Mouse (Mus musculus): ENCODE results near the gene Tbcd. TPM values are rescaled to one million over a fixed set of nuclear protein-coding genes. Genes with fewer than 3 reads are reported as not detected.
A peak's percentile ranks its signal among the peaks of the same experiment; 100 is the strongest.

The Tbcd gene
- polyA plus RNA-seq, 1 experiment from 2014 or later = 21.2 TPM

GRCm38 (mm10) chr11:121548996-121549842, 97.5 kb downstream of the Tbcd start:
- H3K9ac ChIP-seq (replicated peaks) = no peak overlapping the region
- peak overlapping the region; percentile 79 for H3K27ac ChIP-seq (ENCODE audit: low read depth)
- DNase-seq (peak; percentile 21), ATAC-seq (peak; percentile 75)
- no peak overlapping the region for H3K4me3 ChIP-seq (ENCODE audit: low read depth, low read length)
- peak overlapping the region; percentile 46; the same call in 1 of the 2 replicates for H3K4me2 ChIP-seq (ENCODE audit: low read depth, low read length)
- TF ChIP-seq CTCF (IDR thresholded peaks at IDR 0.05; ENCODE audit: low read depth) (no peak), EP300 (IDR thresholded peaks at IDR 0.05; ENCODE audit: low read depth) (peak; percentile 79)
- no peaks in the 10 kb centered on the region for H3K36me3 ChIP-seq (replicated peaks; ENCODE audit: insufficient read depth, low read length)
- WGBS (ENCODE audit: insufficient replicate concordance) = 51% methylated on average over 12 of the region's 12 CpGs
- no peaks in the 10 kb centered on the region for H3K27me3 ChIP-seq (ENCODE audit: insufficient read depth, low read length)
- no peaks in the 10 kb centered on the region for H3K9me3 ChIP-seq (ENCODE audit: low read length)
- peaks cover 58% of the 10 kb centered on the region for H3K4me1 ChIP-seq (ENCODE audit: insufficient read depth)

DNA sequence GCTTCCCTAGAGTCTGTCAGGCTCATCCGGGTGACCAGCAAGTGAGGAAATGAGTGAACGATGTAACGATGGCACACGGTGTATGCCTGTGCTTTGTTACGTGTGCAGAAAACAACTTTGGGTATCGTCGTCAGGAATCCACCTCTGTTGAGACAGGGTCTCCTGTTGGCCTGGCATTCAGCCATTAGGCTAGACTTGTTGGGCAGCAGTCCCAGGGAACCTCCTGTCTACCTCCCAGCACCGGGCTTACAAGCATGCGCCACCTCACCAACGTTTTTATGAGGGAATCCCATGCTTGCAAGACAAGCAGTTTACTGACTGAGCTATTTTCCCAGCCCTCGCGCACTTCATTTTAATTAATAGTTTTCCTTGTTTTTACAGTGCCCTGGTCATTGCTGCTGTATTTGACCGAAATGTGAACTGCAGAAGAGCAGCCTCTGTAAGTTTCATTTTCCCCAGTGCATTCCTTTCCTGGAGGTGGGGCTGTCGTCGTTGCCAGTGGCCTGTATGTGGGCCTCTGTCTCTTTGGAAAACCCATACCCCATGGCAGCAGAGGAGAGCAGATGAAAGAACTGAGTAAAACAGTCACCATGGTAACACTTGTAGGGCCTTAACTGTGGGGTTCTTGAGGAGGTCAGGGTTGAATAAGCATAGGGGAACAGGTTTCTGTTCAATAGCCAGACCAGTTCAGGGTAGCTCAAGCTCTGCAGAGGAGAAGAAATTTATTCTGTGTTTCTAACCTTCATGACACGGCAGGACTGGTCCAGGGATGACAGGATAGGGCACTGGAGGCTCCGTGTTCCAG, 98.3 kb downstream of the Tbcd start:
- H3K27ac ChIP-seq (ENCODE audit: low read depth) = peak overlapping the region; percentile 79
- H3K27me3 ChIP-seq (ENCODE audit: insufficient read depth, low read length) = no peaks in the 10 kb centered on the region
- peak overlapping the region; percentile 46; the same call in 1 of the 2 replicates for H3K4me2 ChIP-seq (ENCODE audit: low read depth, low read length)
- TF ChIP-seq CTCF (IDR thresholded peaks at IDR 0.05; ENCODE audit: low read depth) = no peak
- no peak for TF ChIP-seq EP300 (IDR thresholded peaks at IDR 0.05; ENCODE audit: low read depth)
- H3K4me3 ChIP-seq (ENCODE audit: low read depth, low read length) = no peak overlapping the region
- 78% methylated on average over 17 of the region's 17 CpGs for WGBS (ENCODE audit: insufficient replicate concordance)
- no peak for ATAC-seq
- no peaks in the 10 kb centered on the region for H3K9me3 ChIP-seq (ENCODE audit: low read length)
- H3K4me1 ChIP-seq (ENCODE audit: insufficient read depth) = peaks cover 52% of the 10 kb centered on the region
- DNase-seq = no peak
- no peak overlapping the region for H3K9ac ChIP-seq (replicated peaks)
- H3K36me3 ChIP-seq (replicated peaks; ENCODE audit: insufficient read depth, low read length) = no peaks in the 10 kb centered on the region

GRCm38 (mm10) chr11:121551206-121551799, 99.6 kb downstream of the Tbcd start:
- H3K27me3 ChIP-seq (ENCODE audit: insufficient read depth, low read length) = no peaks in the 10 kb centered on the region
- TF ChIP-seq EP300 (IDR thresholded peaks at IDR 0.05; ENCODE audit: low read depth) (no peak), CTCF (IDR thresholded peaks at IDR 0.05; ENCODE audit: low read depth) (no peak)
- no peak overlapping the region for H3K4me3 ChIP-seq (ENCODE audit: low read depth, low read length)
- H3K4me1 ChIP-seq (ENCODE audit: insufficient read depth) = peaks cover 44% of the 10 kb centered on the region
- H3K27ac ChIP-seq (ENCODE audit: low read depth) = peak overlapping the region; percentile 79; the same call in 1 of the 2 replicates
- H3K4me2 ChIP-seq (ENCODE audit: low read depth, low read length) = no peak overlapping the region
- no peaks in the 10 kb centered on the region for H3K9me3 ChIP-seq (ENCODE audit: low read length)
- 73% methylated on average over 5 of the region's 5 CpGs for WGBS (ENCODE audit: insufficient replicate concordance)
- no peaks in the 10 kb centered on the region for H3K36me3 ChIP-seq (replicated peaks; ENCODE audit: insufficient read depth, low read length)
- no peak for DNase-seq
- no peak for ATAC-seq
- no peak overlapping the region; the same call in 1 of the 2 replicates for H3K9ac ChIP-seq (replicated peaks)

GRCm38 (mm10) chr11:121552167-121552566, 100.4 kb downstream of the Tbcd start:
- Histone ChIP-seq H3K9ac (replicated peaks) (no peak overlapping the region), H3K4me3 (ENCODE audit: low read depth, low read length) (no peak overlapping the region), H3K4me2 (ENCODE audit: low read depth, low read length) (no peak overlapping the region), H3K9me3 (ENCODE audit: low read length) (no peaks in the 10 kb centered on the region), H3K27me3 (ENCODE audit: insufficient read depth, low read length) (no peaks in the 10 kb centered on the region), H3K36me3 (replicated peaks; ENCODE audit: insufficient read depth, low read length) (no peaks in the 10 kb centered on the region), H3K4me1 (ENCODE audit: insufficient read depth) (peaks cover 39% of the 10 kb centered on the region), H3K27ac (ENCODE audit: low read depth) (no peak overlapping the region)
- 80% methylated on average over 4 of the region's 4 CpGs for WGBS (ENCODE audit: insufficient replicate concordance)
- DNase-seq (no peak), ATAC-seq (no peak)
- TF ChIP-seq CTCF (IDR thresholded peaks at IDR 0.05; ENCODE audit: low read depth) (no peak), EP300 (IDR thresholded peaks at IDR 0.05; ENCODE audit: low read depth) (no peak)

DNA sequence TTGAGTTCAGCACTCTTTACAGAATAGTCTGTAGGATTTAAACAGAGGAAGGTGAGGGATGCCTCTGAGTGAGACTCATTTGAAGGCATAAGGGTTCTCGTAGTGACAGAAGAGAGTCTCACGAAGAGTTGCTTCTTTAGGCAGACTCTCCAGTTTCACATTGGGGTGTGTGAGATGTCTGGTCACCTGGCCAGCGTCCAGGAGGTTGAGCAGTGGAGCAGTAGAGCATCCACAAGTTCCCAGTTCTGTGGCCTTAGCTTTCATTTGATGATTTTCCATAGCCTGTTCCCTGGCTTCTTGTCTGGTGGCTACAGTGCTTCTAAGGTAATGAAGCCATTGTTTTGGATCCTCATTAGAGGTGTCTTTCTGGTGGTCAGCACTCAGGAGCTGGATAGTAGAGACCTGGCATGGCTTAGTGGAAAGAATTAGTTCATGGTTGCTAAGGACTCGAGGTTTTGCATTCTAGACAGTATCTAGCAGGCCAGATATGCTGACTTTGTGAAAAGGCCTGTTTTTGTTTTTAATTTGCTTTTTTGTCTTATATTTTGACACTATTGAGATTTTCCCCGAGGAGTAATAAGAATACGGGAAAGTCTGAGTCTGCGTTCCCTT, 101.2 kb downstream of the Tbcd start:
- no peak overlapping the region for H3K27ac ChIP-seq (ENCODE audit: low read depth)
- H3K9me3 ChIP-seq (ENCODE audit: low read length) = no peaks in the 10 kb centered on the region
- H3K4me3 ChIP-seq (ENCODE audit: low read depth, low read length) = no peak overlapping the region
- WGBS (ENCODE audit: insufficient replicate concordance) = 84% methylated on average over 7 of the region's 7 CpGs
- peaks cover 32% of the 10 kb centered on the region for H3K4me1 ChIP-seq (ENCODE audit: insufficient read depth)
- no peak overlapping the region for H3K4me2 ChIP-seq (ENCODE audit: low read depth, low read length)
- no peak for TF ChIP-seq CTCF (IDR thresholded peaks at IDR 0.05; ENCODE audit: low read depth)
- no peaks in the 10 kb centered on the region for H3K36me3 ChIP-seq (replicated peaks; ENCODE audit: insufficient read depth, low read length)
- ATAC-seq (no peak), DNase-seq (no peak)
- H3K27me3 ChIP-seq (ENCODE audit: insufficient read depth, low read length) = no peaks in the 10 kb centered on the region
- H3K9ac ChIP-seq (replicated peaks) = no peak overlapping the region

Measured in liver, postnatal 0 days (tissue).